Mouse (Mus musculus) erythroblast, adult 5-6 weeks (primary cell): ENCODE measurements at regions not wholly inside any gene's neighbourhood (a gene's known extent, or its start where the extent isn't known, plus 50 kb on each side); places are given as distances from the start of the nearest gene placed in this dataset.

Experiments
- ATAC-seq: replicated peaks from 2 replicates; pipeline ENCODE4 v1.8.0; 2016; ENCODE audit warnings: moderate number of reproducible peaks, mild to moderate bottlenecking, moderate TSS enrichment, inconsistent platforms; ENCODE audit not compliant: poor library complexity, low FRiP score, severe bottlenecking

- ATAC-seq, result no peak
Measured at GRCm38 (mm10) chr11:112976914-112977785, 195.1 kb downstream of the Sox9 start.

- ATAC-seq, result no peak
Measured at GRCm38 (mm10) chr11:112978884-112979283, 196.9 kb downstream of the Sox9 start.

- ATAC-seq, result no peak
Measured at GRCm38 (mm10) chr11:112979413-112979812, 197.4 kb downstream of the Sox9 start.

GRCm38 (mm10) chr11:112982165-112982801, 200.3 kb downstream of the Sox9 start:
- no peak for ATAC-seq

- no peak for ATAC-seq
Measured at GRCm38 (mm10) chr11:112982802-112983591, 201.0 kb downstream of the Sox9 start.

GRCm38 (mm10) chr11:112986029-112986573, 204.1 kb downstream of the Sox9 start:
- no peak for ATAC-seq

- ATAC-seq, result no peak
Measured at GRCm38 (mm10) chr11:112987782-112988181, 205.8 kb downstream of the Sox9 start.

- ATAC-seq, result no peak
Measured at GRCm38 (mm10) chr11:112988900-112989299, 206.9 kb downstream of the Sox9 start.

GRCm38 (mm10) chr11:112989981-112990512, 208.0 kb downstream of the Sox9 start:
- no peak for ATAC-seq

GRCm38 (mm10) chr11:112990751-112991150, 208.7 kb downstream of the Sox9 start:
- no peak for ATAC-seq

GRCm38 (mm10) chr11:112991862-112992261, 209.8 kb downstream of the Sox9 start:
- ATAC-seq, result no peak

GRCm38 (mm10) chr11:112998777-112999583, 217.0 kb downstream of the Sox9 start:
- ATAC-seq, result no peak

GRCm38 (mm10) chr11:113001071-113001470, 219.0 kb downstream of the Sox9 start:
- ATAC-seq, result no peak

- ATAC-seq, result no peak
Measured at GRCm38 (mm10) chr11:113005895-113006294, 223.9 kb downstream of the Sox9 start.

- no peak for ATAC-seq
Measured at GRCm38 (mm10) chr11:113008521-113008920, 226.5 kb downstream of the Sox9 start.

GRCm38 (mm10) chr11:113009376-113009775, 227.4 kb downstream of the Sox9 start:
- no peak for ATAC-seq

- ATAC-seq, result no peak
Measured at GRCm38 (mm10) chr11:113010906-113011305, 228.9 kb downstream of the Sox9 start.

GRCm38 (mm10) chr11:113014186-113015010, 232.4 kb downstream of the Sox9 start:
- no peak for ATAC-seq
